Mouse (Mus musculus) spleen, adult 12 weeks (tissue): ENCODE results near the gene Cirbp.

Experiments used
- DNase-seq: peaks from one replicate; pipeline ENCODE4 v3.0.0; 2022; ENCODE audit warnings: low spot score

Cirbp gene

GRCm38 (mm10) chr10:80150226-80151210 lies 15.3 kb upstream of the Cirbp start:
- peak; percentile 59 for DNase-seq

- peak; percentile 36 for DNase-seq
Measured at GRCm38 (mm10) chr10:80151211-80152034, 14.4 kb upstream of the Cirbp start.

GRCm38 (mm10) chr10:80152071-80152872 lies 13.5 kb upstream of the Cirbp start:
- DNase-seq = no peak

- DNase-seq = no peak
Measured at GRCm38 (mm10) chr10:80152873-80153260, 12.9 kb upstream of the Cirbp start.

- no peak for DNase-seq
Measured at GRCm38 (mm10) chr10:80153713-80154112, 12.1 kb upstream of the Cirbp start.

- DNase-seq = no peak
Measured at GRCm38 (mm10) chr10:80154384-80154783, 11.4 kb upstream of the Cirbp start.

GRCm38 (mm10) chr10:80155277-80155676 lies 10.5 kb upstream of the Cirbp start:
- no peak for DNase-seq

GRCm38 (mm10) chr10:80156002-80156751 lies 9.6 kb upstream of the Cirbp start:
- no peak for DNase-seq

GRCm38 (mm10) chr10:80156752-80157053 lies 9.1 kb upstream of the Cirbp start:
- DNase-seq = no peak

GRCm38 (mm10) chr10:80157141-80157929 lies 8.4 kb upstream of the Cirbp start:
- no peak for DNase-seq

- DNase-seq = no peak
Measured at GRCm38 (mm10) chr10:80158307-80158986, 7.3 kb upstream of the Cirbp start.

GRCm38 (mm10) chr10:80159021-80159560 lies 6.7 kb upstream of the Cirbp start:
- no peak for DNase-seq

GRCm38 (mm10) chr10:80159561-80160454 lies 6.0 kb upstream of the Cirbp start:
- DNase-seq = peak; percentile 98

GRCm38 (mm10) chr10:80160455-80161371 lies 5.1 kb upstream of the Cirbp start:
- DNase-seq = peak; percentile 58

GRCm38 (mm10) chr10:80161522-80162242 lies 4.1 kb upstream of the Cirbp start:
- no peak for DNase-seq

GRCm38 (mm10) chr10:80162243-80162608 lies 3.6 kb upstream of the Cirbp start:
- no peak for DNase-seq

GRCm38 (mm10) chr10:80162716-80163299 lies 3.0 kb upstream of the Cirbp start:
- no peak for DNase-seq
